Mouse (Mus musculus) G1E (cell line): Measurements from ENCODE around the gene Ankrd22.

ENCODE experiments used
- CTCF ChIP-seq: IDR thresholded peaks from 2 replicates; pipeline ENCODE4 v1.5.1; 2012; ENCODE audit warnings: low read depth, low read length, inconsistent platforms, mixed read lengths
- GATA1 ChIP-seq: IDR thresholded peaks from 2 replicates; pipeline ENCODE4 v1.6.1; 2012; ENCODE audit warnings: borderline replicate concordance, low read length, inconsistent platforms, mixed read lengths
- GATA2 ChIP-seq: IDR thresholded peaks from 2 replicates; pipeline ENCODE4 v1.6.1; 2012; ENCODE audit warnings: low read depth, low read length, inconsistent platforms, borderline replicate concordance
- TAL1 ChIP-seq: conservative IDR thresholded peaks from 2 replicates; pipeline ENCODE4 v1.6.1; 2012; ENCODE audit warnings: low read depth, low read length, inconsistent platforms, mixed read lengths

DNA sequence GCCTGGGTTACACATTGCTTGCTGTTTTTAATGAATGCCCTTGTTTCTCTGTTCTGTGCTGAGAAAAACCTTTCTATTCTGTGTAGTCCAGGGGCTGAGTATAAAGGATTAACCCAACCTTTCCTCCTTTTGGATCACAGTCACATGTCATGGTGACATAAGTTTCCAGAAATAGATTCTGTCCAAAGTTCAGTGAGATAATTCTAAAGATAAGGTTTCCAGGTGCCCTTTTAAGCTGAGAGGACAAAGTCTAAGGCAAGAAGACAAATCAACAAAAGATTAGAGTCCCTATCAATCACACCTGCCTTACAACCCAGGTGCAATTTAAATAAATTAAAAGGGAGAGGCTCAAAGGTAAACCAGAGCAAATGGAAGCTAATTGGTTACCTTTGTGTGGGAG lies 91.6 kb downstream of the Ankrd22 start:
- TF ChIP-seq GATA1, result no peak
- no peak for TF ChIP-seq CTCF
- no peak for TF ChIP-seq TAL1
- TF ChIP-seq GATA2, result no peak
